Mouse (Mus musculus) forebrain, embryonic 11.5 days (tissue): ENCODE results near the gene Mfap5. TPM values are rescaled to one million over a fixed set of nuclear protein-coding genes. Genes with fewer than 3 reads are reported as not detected.
A peak's percentile ranks its signal among the peaks of the same experiment; 100 is the strongest.

Source experiments
- ATAC-seq: fragments of 200-750 bp; cut with Nextera tagmentation; replicated peaks from 2 replicates; pipeline ENCODE4 v1.8.0; 2017; ENCODE audit warnings: moderate TSS enrichment; ENCODE audit not compliant: low FRiP score
- DNase-seq: peaks from one replicate; pipeline ENCODE4 v3.0.0-alpha.2; 2017; ENCODE audit warnings: low spot score
- H3K27ac ChIP-seq: fragments of 300-500 bp; sonication (generic); 2 replicates; pipeline ENCODE4 v1.5.1; 2014; ENCODE audit warnings: low read depth, low read length
- H3K27me3 ChIP-seq: fragments of 300-500 bp; sonication (generic); 2 replicates; pipeline ENCODE4 v1.6.1; 2014; ENCODE audit warnings: mild to moderate bottlenecking, low read length, mixed read lengths; ENCODE audit not compliant: control insufficient read depth, insufficient read depth
- H3K36me3 ChIP-seq: fragments of 300-500 bp; sonication (generic); 2 replicates; pipeline ENCODE4 v1.6.1; 2014; ENCODE audit warnings: mild to moderate bottlenecking, low read length, moderate library complexity, mixed read lengths; ENCODE audit not compliant: control insufficient read depth, insufficient read depth
- H3K4me1 ChIP-seq: fragments of 300-500 bp; sonication (generic); replicated peaks from 2 replicates; pipeline ENCODE4 v1.6.1; 2014; ENCODE audit warnings: low read length, mixed read lengths; ENCODE audit not compliant: control insufficient read depth, insufficient read depth
- H3K4me2 ChIP-seq: fragments of 300-500 bp; sonication (generic); 2 replicates; pipeline ENCODE4 v1.6.1; 2014; ENCODE audit warnings: low read depth, mild to moderate bottlenecking, low read length, moderate library complexity, mixed read lengths; ENCODE audit not compliant: severe bottlenecking
- H3K4me3 ChIP-seq: fragments of 300-500 bp; sonication (generic); 2 replicates; pipeline ENCODE4 v1.5.1; 2014; ENCODE audit warnings: low read depth, low read length
- H3K9ac ChIP-seq: fragments of 300-500 bp; sonication (generic); 2 replicates; pipeline ENCODE4 v1.6.1; 2014; ENCODE audit warnings: low read length
- H3K9me3 ChIP-seq: fragments of 300-500 bp; sonication (generic); 2 replicates; pipeline ENCODE4 v1.6.1; 2016; ENCODE audit warnings: low read length, mixed read lengths; ENCODE audit not compliant: control insufficient read depth
- WGBS: fragments of 180-500 bp; shearing (Covaris S2); extraction: QIAGEN DNeasy Blood & Tissue Kit; methylation state at CpG from one replicate; pipeline ENCODE4 v1.1.7; 2014; 5-methylcytosine and 5-hydroxymethylcytosine counted together
- polyA plus RNA-seq: library from polyadenylated mRNA; unstranded; fragments of >200 nt; fragmentation: Nextera tagmentation; extraction: Ambion mirVana; gene quantifications from 2 replicates; pipeline ENCODE4 v1.2.1, GENCODE M21; 2014

Mfap5 gene
- polyA plus RNA-seq, 1 experiment from 2014 or later, result 0.77 TPM

DNA sequence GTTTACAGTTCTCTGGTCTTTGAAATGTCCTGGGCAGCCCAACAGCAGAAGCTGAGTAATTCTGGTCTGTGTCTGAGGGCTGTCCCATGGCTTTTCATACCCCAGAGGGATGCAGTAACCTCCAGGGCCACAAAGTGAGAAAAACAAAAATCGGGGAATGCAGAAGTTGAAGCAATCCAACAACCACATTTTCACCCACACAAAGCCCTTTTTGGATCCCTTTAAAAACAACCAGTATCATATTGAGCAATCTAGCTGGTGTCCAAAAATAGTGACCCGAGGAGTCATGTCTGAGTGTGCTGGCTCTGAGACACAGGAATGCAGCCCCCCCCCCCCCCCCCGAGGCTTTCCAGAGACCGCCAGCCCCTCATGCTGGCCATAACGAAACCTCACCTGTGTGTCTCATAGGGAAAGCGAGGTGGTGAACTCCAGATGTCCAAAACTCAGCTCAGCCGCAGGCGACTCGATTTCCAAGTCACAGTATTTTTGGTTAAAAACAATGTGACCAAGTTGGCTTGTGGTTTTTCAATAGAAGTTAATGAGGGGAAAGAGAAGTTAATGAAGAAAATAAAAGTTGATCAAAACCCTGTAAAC is 39.7 kb downstream of the Mfap5 start:
- Histone ChIP-seq H3K27ac (no peak overlapping the region), H3K27me3 (no peaks in the 10 kb centered on the region), H3K4me3 (no peak overlapping the region), H3K9me3 (no peaks in the 10 kb centered on the region), H3K4me1 (no peaks in the 10 kb centered on the region), H3K36me3 (no peaks in the 10 kb centered on the region), H3K4me2 (no peak overlapping the region), H3K9ac (no peak overlapping the region)
- WGBS, result 79% methylated on average over 9 of the region's 9 CpGs
- DNase-seq (no peak), ATAC-seq (no peak)

DNA sequence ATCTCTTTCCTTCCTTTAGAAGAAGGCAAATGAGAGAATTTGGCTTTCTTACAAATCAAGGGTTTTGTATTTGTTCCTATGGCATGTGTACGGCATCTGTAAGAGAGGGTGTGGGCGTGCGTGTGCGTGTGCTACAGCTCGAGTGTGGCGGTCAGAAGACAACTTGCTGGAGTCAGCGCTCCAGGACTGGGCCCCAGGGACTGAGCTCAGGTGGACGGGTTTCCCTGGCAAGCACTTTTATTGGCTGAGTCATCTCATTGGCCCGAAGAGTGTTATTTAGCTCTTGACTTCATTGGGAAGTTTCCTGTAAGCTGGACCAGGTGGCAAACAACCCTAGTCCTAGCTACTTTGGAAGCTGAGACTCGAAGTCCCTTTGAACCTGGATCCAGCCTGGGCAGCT is 40.3 kb downstream of the Mfap5 start:
- H3K36me3 ChIP-seq, result no peaks in the 10 kb centered on the region
- no peak overlapping the region for H3K4me2 ChIP-seq
- H3K27ac ChIP-seq, result no peak overlapping the region
- H3K9ac ChIP-seq, result no peak overlapping the region
- no peak overlapping the region for H3K4me3 ChIP-seq
- 83% methylated on average over 10 of the region's 10 CpGs for WGBS
- no peaks in the 10 kb centered on the region for H3K27me3 ChIP-seq
- no peaks in the 10 kb centered on the region for H3K4me1 ChIP-seq
- ATAC-seq (no peak), DNase-seq (no peak)
- H3K9me3 ChIP-seq, result no peaks in the 10 kb centered on the region

DNA sequence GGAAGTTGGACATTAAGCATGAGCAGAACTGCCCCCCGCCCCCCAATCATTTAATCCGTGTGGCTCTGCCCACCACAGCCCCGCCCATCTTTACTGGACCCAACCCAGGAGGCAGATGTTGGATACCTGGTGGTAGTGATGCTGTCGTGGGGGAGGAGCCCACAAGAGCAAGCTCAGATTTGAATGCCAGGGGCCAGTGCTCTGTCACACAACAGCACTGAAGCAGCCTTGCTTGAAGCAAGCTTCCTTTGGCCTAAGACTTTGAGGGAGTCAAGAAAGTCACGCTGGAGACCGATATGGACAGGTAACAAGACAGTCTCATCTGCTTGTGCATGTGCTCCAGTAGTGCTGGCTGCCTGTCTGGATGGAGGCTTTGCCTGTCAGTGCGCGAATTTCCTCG is 48.0 kb downstream of the Mfap5 start, which contains the start of gene Aicda:
TSS of gene Aicda (plus strand) at position 196 of the 400 bp plus-strand sequence.
- Histone ChIP-seq H3K27ac (no peak within 1 kb of the TSS), H3K4me1 (no peaks in the 10 kb centered on the region), H3K4me3 (no peak within 1 kb of the TSS), H3K9ac (no peak within 1 kb of the TSS), H3K9me3 (no peaks in the 10 kb centered on the region), H3K36me3 (no peaks in the 10 kb centered on the region), H3K27me3 (no peaks in the 10 kb centered on the region), H3K4me2 (no peak within 1 kb of the TSS)
- DNase-seq (no peak), ATAC-seq (no peak)
- WGBS, result 52% methylated on average over 9 of the region's 9 CpGs

DNA sequence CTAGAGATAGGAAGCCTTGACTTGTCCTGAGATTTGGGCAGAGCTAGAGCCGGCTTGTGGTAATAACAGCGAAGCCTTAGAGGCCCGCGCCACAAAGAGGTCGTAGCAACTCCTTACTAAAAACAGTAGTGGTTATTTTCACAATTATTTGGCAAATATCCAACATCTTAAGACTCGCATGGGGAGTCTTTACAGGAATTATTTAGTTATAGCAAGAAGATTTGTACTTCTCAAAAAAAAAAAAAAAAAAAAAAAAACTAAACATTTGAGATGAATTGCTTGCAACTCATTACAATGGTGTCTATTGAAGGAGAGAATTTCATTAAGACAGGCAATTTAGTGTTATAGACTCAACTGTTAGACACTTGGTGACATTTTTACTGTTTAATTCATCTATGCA is 48.5 kb downstream of the Mfap5 start:
- H3K4me3 ChIP-seq, result no peak overlapping the region
- no peaks in the 10 kb centered on the region for H3K9me3 ChIP-seq
- ATAC-seq (no peak), DNase-seq (no peak)
- H3K9ac ChIP-seq, result no peak overlapping the region
- H3K27me3 ChIP-seq, result no peaks in the 10 kb centered on the region
- 85% methylated on average over 6 of the region's 6 CpGs for WGBS
- H3K4me2 ChIP-seq, result no peak overlapping the region
- no peak overlapping the region for H3K27ac ChIP-seq
- H3K4me1 ChIP-seq, result no peaks in the 10 kb centered on the region
- H3K36me3 ChIP-seq, result no peaks in the 10 kb centered on the region

DNA sequence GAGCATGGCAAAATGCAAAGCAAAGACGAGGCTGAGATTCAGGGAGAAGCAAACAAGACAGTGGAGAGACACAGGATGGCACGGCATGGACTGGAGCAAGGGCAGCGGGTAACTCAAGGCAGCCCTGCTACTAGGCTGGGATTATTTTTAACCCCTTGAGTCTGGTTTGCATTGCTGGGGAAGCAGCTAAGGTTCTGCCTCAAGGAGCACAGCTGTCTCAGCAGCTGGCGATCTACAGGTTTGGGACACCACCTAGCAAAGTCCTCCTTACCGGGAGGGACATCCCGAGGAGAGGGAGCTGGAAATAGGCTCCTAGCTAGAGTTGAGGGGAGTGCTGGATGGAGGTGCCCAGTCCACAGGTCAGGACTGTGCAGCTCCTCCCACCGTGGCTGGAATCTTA is 49.6 kb downstream of the Mfap5 start:
- Histone ChIP-seq H3K4me1 (no peaks in the 10 kb centered on the region; the same call in 1 of the 2 replicates), H3K27me3 (no peaks in the 10 kb centered on the region), H3K9me3 (no peaks in the 10 kb centered on the region), H3K27ac (no peak overlapping the region), H3K9ac (no peak overlapping the region), H3K36me3 (no peaks in the 10 kb centered on the region), H3K4me2 (no peak overlapping the region), H3K4me3 (no peak overlapping the region)
- 49% methylated on average over 7 of the region's 7 CpGs for WGBS
- DNase-seq (no peak), ATAC-seq (no peak)

GRCm38 (mm10) chr6:122556959-122557561 is 51.4 kb downstream of the Mfap5 start:
- ATAC-seq (no peak; the same call in 1 of the 2 replicates), DNase-seq (peak; percentile 64)
- Histone ChIP-seq H3K9me3 (no peaks in the 10 kb centered on the region), H3K27ac (no peak overlapping the region), H3K9ac (no peak overlapping the region), H3K4me3 (no peak overlapping the region), H3K27me3 (no peaks in the 10 kb centered on the region), H3K36me3 (no peaks in the 10 kb centered on the region), H3K4me1 (no peaks in the 10 kb centered on the region; the same call in 1 of the 2 replicates), H3K4me2 (peak overlapping the region; percentile 41; the same call in 1 of the 2 replicates)
- 28% methylated on average over 15 of the region's 15 CpGs for WGBS

- Histone ChIP-seq H3K4me2 (peak overlapping the region; percentile 24; the same call in 1 of the 2 replicates), H3K4me3 (no peak overlapping the region), H3K4me1 (no peaks in the 10 kb centered on the region; the same call in 1 of the 2 replicates), H3K36me3 (no peaks in the 10 kb centered on the region), H3K9ac (no peak overlapping the region), H3K9me3 (no peaks in the 10 kb centered on the region), H3K27ac (no peak overlapping the region), H3K27me3 (no peaks in the 10 kb centered on the region)
- DNase-seq (peak; percentile 87), ATAC-seq (peak; percentile 40; the same call in 1 of the 2 replicates)
- WGBS, result 18% methylated on average over 17 of the region's 17 CpGs
Measured at GRCm38 (mm10) chr6:122560427-122560826, 54.8 kb downstream of the Mfap5 start.

DNA sequence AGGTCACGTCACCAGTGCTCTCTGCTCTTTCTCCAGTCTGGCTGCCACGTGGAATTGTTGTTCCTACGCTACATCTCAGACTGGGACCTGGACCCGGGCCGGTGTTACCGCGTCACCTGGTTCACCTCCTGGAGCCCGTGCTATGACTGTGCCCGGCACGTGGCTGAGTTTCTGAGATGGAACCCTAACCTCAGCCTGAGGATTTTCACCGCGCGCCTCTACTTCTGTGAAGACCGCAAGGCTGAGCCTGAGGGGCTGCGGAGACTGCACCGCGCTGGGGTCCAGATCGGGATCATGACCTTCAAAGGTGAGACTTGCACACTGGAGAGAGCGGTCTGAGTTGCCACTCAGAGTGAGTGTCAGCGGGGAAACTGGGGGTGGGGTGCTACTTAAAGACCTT is 55.4 kb downstream of the Mfap5 start:
- DNase-seq (no peak), ATAC-seq (0 out of 2 replicates have a peak, but pooled peaks have one; percentile 7)
- H3K27ac ChIP-seq, result no peak overlapping the region
- no peaks in the 10 kb centered on the region for H3K9me3 ChIP-seq
- no peak overlapping the region for H3K4me2 ChIP-seq
- 89% methylated on average over 20 of the region's 20 CpGs for WGBS
- no peaks in the 10 kb centered on the region for H3K27me3 ChIP-seq
- no peaks in the 10 kb centered on the region; the same call in 1 of the 2 replicates for H3K4me1 ChIP-seq
- H3K36me3 ChIP-seq, result no peaks in the 10 kb centered on the region
- no peak overlapping the region for H3K9ac ChIP-seq
- no peak overlapping the region for H3K4me3 ChIP-seq

GRCm38 (mm10) chr6:122562463-122562862 is 56.8 kb downstream of the Mfap5 start:
- ATAC-seq, result peak; percentile 37
- WGBS, result 2% methylated on average over 6 of the region's 6 CpGs
- Histone ChIP-seq H3K27me3 (no peaks in the 10 kb centered on the region), H3K9ac (no peak overlapping the region), H3K4me2 (no peak overlapping the region), H3K9me3 (no peaks in the 10 kb centered on the region), H3K4me3 (no peak overlapping the region), H3K27ac (no peak overlapping the region), H3K36me3 (no peaks in the 10 kb centered on the region), H3K4me1 (no peaks in the 10 kb centered on the region; the same call in 1 of the 2 replicates)
- DNase-seq, result peak; percentile 80
